Mouse (Mus musculus) brain, embryonic 14.5 days (tissue): ENCODE measurements around the gene Stk11ip. TPM values are rescaled to one million over a fixed set of nuclear protein-coding genes. Genes with fewer than 3 reads are reported as not detected.

ENCODE experiments used
- DNase-seq: peaks from one replicate; pipeline ENCODE4 v3.0.0-alpha.2; 2011; ENCODE audit warnings: low read depth
- CTCF ChIP-seq: fragments of 200-500 bp; IDR thresholded peaks from 2 replicates; pipeline ENCODE4 v1.5.1; 2012; ENCODE audit warnings: inconsistent platforms, mild to moderate bottlenecking, moderate library complexity, borderline replicate concordance; ENCODE audit not compliant: insufficient read depth, insufficient read length; ENCODE audit errors: extremely low read depth
- POLR2A ChIP-seq: fragments of 200-500 bp; IDR thresholded peaks from 2 replicates; pipeline ENCODE4 v1.6.1; 2012; ENCODE audit warnings: mild to moderate bottlenecking, inconsistent platforms, borderline replicate concordance; ENCODE audit not compliant: poor library complexity, insufficient read depth, insufficient read length, severe bottlenecking; ENCODE audit errors: extremely low read depth
- polyA plus RNA-seq: library from polyadenylated mRNA; depleted of rRNA; stranded (reverse); fragments of >200 nt; gene quantifications from 2 replicates; pipeline ENCODE4 v1.2.3, GENCODE M21; 2012

Stk11ip gene
- polyA plus RNA-seq, 1 experiment, result 36.5 TPM

DNA sequence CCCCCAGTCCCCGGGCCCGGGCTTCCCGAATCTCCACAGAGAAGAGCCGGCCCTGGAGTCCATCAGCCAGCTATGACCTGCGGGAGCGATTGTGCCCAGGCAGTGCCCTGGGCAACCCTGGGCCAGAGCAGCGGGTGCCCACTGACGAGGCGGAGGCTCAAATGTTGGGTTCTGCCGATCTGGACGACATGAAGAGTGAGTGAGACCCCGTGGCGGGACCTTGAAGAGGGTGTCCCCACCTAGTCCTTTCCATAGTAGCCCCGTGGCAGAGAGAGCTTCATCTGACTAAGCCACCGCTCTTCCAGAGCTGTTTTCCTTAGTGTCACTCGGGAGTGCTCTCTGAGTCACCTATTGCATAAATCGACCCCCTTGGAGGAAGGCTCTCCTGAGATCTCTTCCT lies 27.5 kb downstream of the Stk11ip start:
- TF ChIP-seq CTCF (no peak), POLR2A (no peak)
- DNase-seq, result no peak

DNA sequence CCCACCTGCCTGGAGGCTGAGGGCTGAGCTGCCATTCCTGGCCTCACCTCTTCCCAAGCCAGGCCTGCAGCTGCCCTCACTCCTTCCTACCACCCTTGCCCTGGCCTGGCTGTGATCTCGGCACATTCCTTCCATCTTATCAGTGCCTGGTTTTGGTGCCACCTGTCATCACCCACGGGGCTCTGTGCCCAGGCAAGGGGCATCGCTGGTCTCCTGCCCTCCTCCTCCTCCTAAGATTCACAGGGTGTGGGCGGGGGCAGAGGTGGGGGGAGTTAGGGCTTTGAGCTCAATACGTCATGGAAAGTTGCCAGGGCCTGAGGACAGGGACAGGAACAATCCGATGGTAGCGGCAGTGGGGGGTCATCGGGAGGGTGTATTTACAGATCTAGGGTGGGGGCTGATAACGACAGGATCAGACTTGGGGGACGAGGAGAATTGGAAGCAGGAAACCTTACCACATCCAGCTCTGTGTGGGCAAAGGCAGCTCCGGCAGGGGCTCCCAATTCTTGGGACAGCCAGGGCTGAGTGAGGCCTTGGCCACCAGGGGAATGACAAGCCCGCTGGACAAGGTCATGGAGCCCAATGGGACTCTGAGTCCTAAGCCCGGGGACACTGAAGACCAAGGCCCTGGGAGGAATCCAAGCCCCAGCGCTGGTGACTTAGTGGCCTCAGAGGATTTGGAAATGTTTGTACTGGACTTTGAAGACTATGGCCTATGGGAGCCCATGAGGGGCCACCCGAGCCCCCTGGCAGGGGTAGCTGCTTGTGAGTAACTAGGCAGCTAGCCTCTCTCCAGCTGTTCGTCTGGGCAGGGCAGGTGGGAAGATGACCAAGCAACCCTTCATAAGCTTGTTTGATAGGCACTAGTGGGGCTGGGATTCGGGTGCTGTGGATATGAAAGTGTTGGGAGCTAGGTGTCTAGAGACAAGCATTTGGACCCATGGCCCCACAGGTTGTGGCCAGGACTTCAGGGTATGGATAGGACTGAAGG lies 28.3 kb downstream of the Stk11ip start:
- TF ChIP-seq POLR2A (no peak), CTCF (no peak)
- no peak for DNase-seq

GRCm38 (mm10) chr1:75550586-75550985 lies 29.3 kb downstream of the Stk11ip start:
- DNase-seq, result no peak
- TF ChIP-seq POLR2A (no peak), CTCF (no peak)

- DNase-seq, result no peak
- TF ChIP-seq POLR2A, result no peak
- TF ChIP-seq CTCF, result no peak
Observed at GRCm38 (mm10) chr1:75555680-75556079, 34.4 kb downstream of the Stk11ip start.

- TF ChIP-seq CTCF (no peak), POLR2A (no peak)
- DNase-seq, result no peak
Observed at GRCm38 (mm10) chr1:75556143-75556781, 34.9 kb downstream of the Stk11ip start.

DNA sequence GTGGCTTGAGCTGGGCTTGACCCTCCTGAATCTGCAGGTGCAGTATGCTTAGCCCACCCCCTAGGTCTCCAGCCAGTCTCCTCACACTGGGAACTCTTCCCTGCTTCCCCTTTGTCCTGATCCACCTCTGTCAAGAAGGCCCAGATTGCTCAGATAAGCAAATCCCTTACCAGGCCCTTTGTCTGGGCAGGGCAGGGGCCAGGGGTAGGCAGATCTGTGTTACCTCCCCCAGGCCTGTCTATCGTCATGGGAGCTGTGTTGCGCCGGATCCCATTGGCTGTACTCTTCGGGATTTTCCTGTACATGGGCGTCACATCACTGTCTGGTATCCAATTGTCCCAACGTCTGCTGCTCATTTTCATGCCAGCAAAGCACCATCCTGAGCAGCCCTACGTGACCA lies 35.7 kb downstream of the Stk11ip start:
- no peak for DNase-seq
- no peak for TF ChIP-seq CTCF
- no peak for TF ChIP-seq POLR2A

GRCm38 (mm10) chr1:75558388-75559178 lies 37.3 kb downstream of the Stk11ip start:
- TF ChIP-seq CTCF, result no peak
- no peak for DNase-seq

- TF ChIP-seq POLR2A (no peak), CTCF (peak; percentile 100)
- peak; percentile 98 for DNase-seq
Observed at GRCm38 (mm10) chr1:75559212-75559925, 38.0 kb downstream of the Stk11ip start.

GRCm38 (mm10) chr1:75560206-75560913 lies 39.0 kb downstream of the Stk11ip start:
- DNase-seq, result no peak
- TF ChIP-seq CTCF (no peak), POLR2A (no peak)

- DNase-seq, result peak; percentile 79
- TF ChIP-seq POLR2A (no peak), CTCF (no peak)
Observed at GRCm38 (mm10) chr1:75561221-75561897, 40.0 kb downstream of the Stk11ip start.
